Mouse (Mus musculus) olfactory bulb, adult 2 months (tissue): ENCODE results near the gene Dera.

Source experiments
- CTCF ChIP-seq: fragments of 200-500 bp; IDR thresholded peaks from 2 replicates; pipeline ENCODE4 v1.5.1; 2012; ENCODE audit warnings: low read depth, mild to moderate bottlenecking, low read length, moderate library complexity; ENCODE audit not compliant: insufficient read depth
- POLR2A ChIP-seq: fragments of 200-500 bp; IDR thresholded peaks from 2 replicates; pipeline ENCODE4 v1.6.1; 2012; ENCODE audit warnings: mild to moderate bottlenecking, low read depth, low read length, moderate library complexity; ENCODE audit not compliant: insufficient read depth

DNA sequence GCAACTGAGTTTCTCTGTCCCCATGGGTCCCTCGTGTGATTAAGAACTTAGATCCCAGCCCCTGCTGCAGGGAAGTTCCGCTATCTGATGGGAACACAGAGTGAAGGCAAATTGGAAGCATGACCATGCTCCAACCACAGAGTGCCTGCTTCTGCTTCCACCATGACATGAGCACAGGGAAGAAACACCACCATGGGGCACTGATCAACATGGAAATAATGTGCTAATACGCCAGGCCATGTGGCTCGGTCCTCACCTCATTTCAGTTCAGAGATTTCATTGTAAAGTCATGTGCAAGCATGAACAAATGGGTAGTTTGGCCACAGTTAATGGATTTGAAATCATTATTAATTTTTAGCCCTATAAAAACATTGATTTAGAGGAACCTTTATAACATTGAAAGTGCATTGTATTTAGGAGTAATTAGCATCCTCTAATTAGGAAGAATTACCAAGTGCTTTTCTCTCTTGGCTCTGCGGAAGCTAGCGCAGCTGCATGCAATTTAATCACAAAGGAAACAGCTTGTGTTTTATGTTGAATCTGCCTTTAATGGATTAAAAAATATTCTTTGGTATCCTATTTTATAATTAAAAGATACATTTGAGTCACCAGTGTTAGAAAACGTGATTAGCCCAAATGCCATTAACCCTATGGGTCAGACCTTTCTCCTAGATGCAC lies 115.7 kb downstream of the Dera start:
- TF ChIP-seq CTCF = no peak
- no peak for TF ChIP-seq POLR2A
